Mouse (Mus musculus) liver, embryonic 14.5 days (tissue): ENCODE measurements around the gene Olfr92.
A peak's percentile ranks its signal among the peaks of the same experiment; 100 is the strongest.

Experiments used
- CTCF ChIP-seq: IDR thresholded peaks from 2 replicates; pipeline ENCODE4 v1.5.1; 2016; ENCODE audit warnings: antibody characterized with exemption, low read depth, control low read depth
- EP300 ChIP-seq: IDR thresholded peaks from 2 replicates; pipeline ENCODE4 v1.6.1; 2016; ENCODE audit warnings: antibody characterized with exemption, low read depth

- peak; percentile 80 for TF ChIP-seq CTCF
- TF ChIP-seq EP300 = no peak
These were observed 36.6 kb downstream of the Olfr92 start for GRCm38 (mm10) chr17:37083327-37083726.
